Mouse (Mus musculus): ENCODE data around the gene Samd13. TPM values are rescaled to one million over a fixed set of nuclear protein-coding genes. Genes with fewer than 3 reads are reported as not detected.
A peak's percentile ranks its signal among the peaks of the same experiment; 100 is the strongest.

The Samd13 gene
- polyA plus RNA-seq, 2 experiments = 0.06 to 0.15 TPM

DNA sequence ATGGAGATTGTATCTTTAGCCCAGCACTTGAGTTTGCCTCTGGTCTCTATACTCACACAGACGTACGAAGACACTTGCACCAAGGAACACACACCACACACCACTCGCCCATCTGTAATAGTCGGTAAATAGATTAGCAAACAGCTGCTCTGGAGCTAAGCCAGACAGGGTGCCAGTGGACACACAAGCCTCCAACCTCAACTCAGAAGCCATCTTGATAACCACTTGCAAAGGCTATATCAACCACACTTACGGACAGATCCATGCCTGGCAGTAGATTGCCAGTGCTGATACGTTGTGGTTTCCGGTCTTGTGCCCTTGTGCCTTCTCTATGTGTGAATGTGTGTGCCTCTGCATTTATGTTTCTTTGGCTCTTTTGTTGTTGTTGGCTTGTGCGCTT is 1.0 kb upstream of the Samd13 start:
- H3K9ac ChIP-seq (replicated peaks) = no peak overlapping the region
- H3K27me3 ChIP-seq (ENCODE audit: control insufficient read depth, insufficient read depth, low read length) = peaks cover 17% of the 10 kb centered on the region
- DNase-seq (ENCODE audit: low read depth in 3 of 3, low spot score in 3 of 3) = no peak
- H3K4me1 ChIP-seq (replicated peaks; ENCODE audit: control insufficient read depth in 2 of 2, insufficient read depth in 2 of 2, low read length in 1 of 2) = peaks cover 0 to 11% of the 10 kb centered on the region in 2 experiments; a peak in 2 of 4 replicates
- no peaks in the 10 kb centered on the region for H3K36me3 ChIP-seq (replicated peaks; ENCODE audit: control insufficient read depth, insufficient read depth, low read depth)
- H3K4me2 ChIP-seq (ENCODE audit: low read depth) = no peak overlapping the region
- WGBS (ENCODE audit: insufficient replicate concordance) = 20% methylated on average over 8 of the region's 8 CpGs
- H3K4me3 ChIP-seq (ENCODE audit: insufficient read depth in 1 of 2, low read depth in 2 of 2, low read length in 2 of 2) = no peak overlapping the region
- TF ChIP-seq CTCF (IDR thresholded peaks at IDR 0.05; ENCODE audit: low read depth) = no peak
- no peak for TF ChIP-seq EP300 (IDR thresholded peaks at IDR 0.05; ENCODE audit: low read depth)
- H3K9me3 ChIP-seq (ENCODE audit: control insufficient read depth, low read length) = no peaks in the 10 kb centered on the region
- ATAC-seq (ENCODE audit: insufficient read depth) = peak; percentile 56
- H3K27ac ChIP-seq = no peak overlapping the region

DNA sequence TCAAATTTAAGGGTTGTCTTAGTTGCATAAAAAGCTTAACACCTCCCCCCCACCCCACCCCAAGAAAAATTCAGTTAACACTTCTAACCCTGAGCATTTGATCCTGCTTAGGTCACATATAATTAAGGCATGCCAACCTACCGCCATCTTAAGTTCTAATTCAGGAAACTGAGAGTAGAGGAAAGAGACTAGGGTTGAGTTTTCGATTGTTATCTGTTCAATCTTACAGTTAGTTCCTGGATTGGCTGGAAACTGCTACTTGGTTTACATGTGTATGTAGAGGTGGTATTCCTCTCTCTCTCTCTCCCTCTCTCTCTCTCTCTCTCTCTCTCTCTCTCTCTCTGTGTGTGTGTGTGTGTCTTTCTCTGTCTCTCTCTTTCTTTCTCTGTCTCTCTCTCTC is 2.3 kb downstream of the Samd13 start:
- no peaks in the 10 kb centered on the region for H3K36me3 ChIP-seq (replicated peaks; ENCODE audit: control insufficient read depth, insufficient read depth, low read depth)
- no peak for ATAC-seq (ENCODE audit: insufficient read depth)
- peaks cover 17% of the 10 kb centered on the region for H3K27me3 ChIP-seq (ENCODE audit: control insufficient read depth, insufficient read depth, low read length)
- no peak overlapping the region for H3K4me2 ChIP-seq (ENCODE audit: low read depth)
- H3K9me3 ChIP-seq (ENCODE audit: control insufficient read depth, low read length) = no peaks in the 10 kb centered on the region
- no peak for TF ChIP-seq EP300 (IDR thresholded peaks at IDR 0.05; ENCODE audit: low read depth)
- TF ChIP-seq CTCF (IDR thresholded peaks at IDR 0.05; ENCODE audit: low read depth) = no peak
- no peak overlapping the region for H3K27ac ChIP-seq
- WGBS (ENCODE audit: insufficient replicate concordance) = 13% methylated on average over 2 of the region's 2 CpGs
- H3K9ac ChIP-seq (replicated peaks) = no peak overlapping the region
- DNase-seq (ENCODE audit: low read depth in 3 of 3, low spot score in 3 of 3) = no peak
- no peak overlapping the region for H3K4me3 ChIP-seq (ENCODE audit: insufficient read depth in 1 of 2, low read depth in 2 of 2, low read length in 2 of 2)
- peaks cover 0 to 11% of the 10 kb centered on the region in 2 experiments; a peak in 2 of 4 replicates for H3K4me1 ChIP-seq (replicated peaks; ENCODE audit: control insufficient read depth in 2 of 2, insufficient read depth in 2 of 2, low read length in 1 of 2)

DNA sequence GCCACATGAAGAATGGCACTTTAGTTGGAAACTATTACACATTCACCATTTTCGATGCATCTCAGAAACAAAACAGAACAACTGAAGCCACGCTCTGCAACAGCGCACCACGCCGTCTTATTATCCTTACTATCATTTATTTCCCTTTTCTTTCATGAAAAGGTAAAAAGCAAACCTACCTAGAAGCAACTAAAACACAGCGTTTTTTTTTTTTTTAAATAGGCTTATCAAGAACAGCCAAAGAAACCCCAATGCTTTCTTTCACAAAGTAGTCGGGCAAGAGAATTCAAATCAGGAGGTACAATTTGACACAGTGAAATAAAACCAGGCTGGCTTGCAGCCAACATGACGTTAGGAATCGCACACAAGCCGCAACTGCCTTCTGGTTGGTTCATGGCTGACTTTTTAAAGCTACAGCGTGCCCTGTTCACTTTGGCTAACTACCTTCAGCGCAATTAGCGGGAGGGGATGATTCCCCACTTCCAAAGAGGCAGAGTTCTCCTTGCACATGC is 3.2 kb downstream of the Samd13 start:
- H3K4me2 ChIP-seq (ENCODE audit: low read depth) = peak overlapping the region; percentile 42
- H3K36me3 ChIP-seq (replicated peaks; ENCODE audit: control insufficient read depth, insufficient read depth, low read depth) = no peaks in the 10 kb centered on the region
- peaks cover 0 to 11% of the 10 kb centered on the region in 2 experiments; a peak in 2 of 4 replicates for H3K4me1 ChIP-seq (replicated peaks; ENCODE audit: control insufficient read depth in 2 of 2, insufficient read depth in 2 of 2, low read length in 1 of 2)
- H3K9me3 ChIP-seq (ENCODE audit: control insufficient read depth, low read length) = no peaks in the 10 kb centered on the region
- no peak overlapping the region for H3K9ac ChIP-seq (replicated peaks)
- DNase-seq (ENCODE audit: low read depth in 3 of 3, low spot score in 3 of 3) (no peak), ATAC-seq (ENCODE audit: insufficient read depth) (no peak)
- TF ChIP-seq CTCF (IDR thresholded peaks at IDR 0.05; ENCODE audit: low read depth) = no peak
- TF ChIP-seq EP300 (IDR thresholded peaks at IDR 0.05; ENCODE audit: low read depth) = no peak
- no peak overlapping the region for H3K4me3 ChIP-seq (ENCODE audit: insufficient read depth in 1 of 2, low read depth in 2 of 2, low read length in 2 of 2)
- H3K27ac ChIP-seq = no peak overlapping the region
- H3K27me3 ChIP-seq (ENCODE audit: control insufficient read depth, insufficient read depth, low read length) = peaks cover 17% of the 10 kb centered on the region
- 42% methylated on average over 13 of the region's 13 CpGs for WGBS (ENCODE audit: insufficient replicate concordance)

DNA sequence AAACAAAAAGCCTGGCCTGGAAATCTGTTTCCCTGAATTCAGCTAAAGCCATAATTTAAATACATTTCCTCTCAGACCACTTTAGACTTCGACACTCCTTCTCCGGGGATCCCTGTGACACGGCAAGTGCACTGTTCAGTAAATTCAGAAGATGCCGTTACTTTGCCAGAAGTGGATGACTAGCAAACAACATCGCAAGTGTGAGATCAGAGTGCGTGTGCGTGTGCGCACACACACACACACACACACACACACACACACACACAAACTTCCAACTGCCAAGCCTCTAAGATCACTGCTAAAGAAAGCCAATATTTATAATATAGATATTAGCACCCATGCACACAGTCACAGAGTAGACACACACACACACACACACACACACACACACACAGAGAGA is 3.7 kb downstream of the Samd13 start:
- TF ChIP-seq EP300 (IDR thresholded peaks at IDR 0.05; ENCODE audit: low read depth) = no peak
- no peak for TF ChIP-seq CTCF (IDR thresholded peaks at IDR 0.05; ENCODE audit: low read depth)
- ATAC-seq (ENCODE audit: insufficient read depth) = no peak
- 68% methylated on average over 8 of the region's 8 CpGs for WGBS (ENCODE audit: insufficient replicate concordance)

DNA sequence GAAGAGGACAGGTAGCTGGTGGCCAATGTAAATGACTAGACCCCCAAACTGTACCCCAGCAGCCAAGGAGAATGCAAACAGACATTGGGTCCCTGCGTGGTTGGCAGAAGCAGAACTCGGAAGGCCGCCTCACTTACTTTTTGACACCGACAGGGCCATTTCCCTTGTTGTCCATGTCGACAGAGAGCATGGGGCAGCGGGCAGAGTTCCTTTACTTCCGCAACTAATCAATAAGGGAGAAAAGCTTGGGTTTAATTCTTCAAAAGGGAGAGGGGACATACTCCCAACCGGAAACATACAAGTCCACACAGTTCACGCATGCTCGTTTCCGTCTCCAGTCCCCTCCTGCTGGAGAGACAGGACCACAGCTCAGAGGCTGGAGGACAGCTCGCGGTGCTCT is 4.8 kb downstream of the Samd13 start:
- Histone ChIP-seq H3K9me3 (ENCODE audit: control insufficient read depth, low read length) (no peaks in the 10 kb centered on the region), H3K4me1 (replicated peaks; ENCODE audit: control insufficient read depth in 2 of 2, insufficient read depth in 2 of 2, low read length in 1 of 2) (peaks cover 0 to 3% of the 10 kb centered on the region in 2 experiments; a peak in 2 of 4 replicates), H3K4me3 (ENCODE audit: insufficient read depth in 1 of 2, low read depth in 2 of 2, low read length in 2 of 2) (no peak overlapping the region), H3K4me2 (ENCODE audit: low read depth) (no peak overlapping the region), H3K27me3 (ENCODE audit: control insufficient read depth, insufficient read depth, low read length) (peaks cover 14% of the 10 kb centered on the region), H3K9ac (replicated peaks) (no peak overlapping the region), H3K36me3 (replicated peaks; ENCODE audit: control insufficient read depth, insufficient read depth, low read depth) (no peaks in the 10 kb centered on the region), H3K27ac (no peak overlapping the region)
- TF ChIP-seq EP300 (IDR thresholded peaks at IDR 0.05; ENCODE audit: low read depth) (no peak), CTCF (IDR thresholded peaks at IDR 0.05; ENCODE audit: low read depth) (no peak)
- WGBS (ENCODE audit: insufficient replicate concordance) = 84% methylated on average over 13 of the region's 13 CpGs
- ATAC-seq (ENCODE audit: insufficient read depth) (no peak), DNase-seq (ENCODE audit: low read depth in 3 of 3, low spot score in 3 of 3) (no peak)

More for the DNA sequence above, 3.7 kb downstream of the Samd13 start:
- H3K27me3 ChIP-seq (ENCODE audit: control insufficient read depth, insufficient read depth, low read length) = peaks cover 17% of the 10 kb centered on the region
- no peak overlapping the region for H3K9ac ChIP-seq (replicated peaks)
- DNase-seq (ENCODE audit: low read depth in 3 of 3, low spot score in 3 of 3) = no peak
- H3K4me3 ChIP-seq (ENCODE audit: insufficient read depth in 1 of 2, low read depth in 2 of 2, low read length in 2 of 2) = no peak overlapping the region
- H3K4me1 ChIP-seq (replicated peaks; ENCODE audit: control insufficient read depth in 2 of 2, insufficient read depth in 2 of 2, low read length in 1 of 2) = peaks cover 0 to 11% of the 10 kb centered on the region in 2 experiments; a peak in 2 of 4 replicates
- no peaks in the 10 kb centered on the region for H3K9me3 ChIP-seq (ENCODE audit: control insufficient read depth, low read length)
- H3K4me2 ChIP-seq (ENCODE audit: low read depth) = no peak overlapping the region
- no peaks in the 10 kb centered on the region for H3K36me3 ChIP-seq (replicated peaks; ENCODE audit: control insufficient read depth, insufficient read depth, low read depth)
- H3K27ac ChIP-seq = no peak overlapping the region
